Mouse (Mus musculus): ENCODE data around the gene G430095P16Rik. TPM values are rescaled to one million over a fixed set of nuclear protein-coding genes. Genes with fewer than 3 reads are reported as not detected.

G430095P16Rik gene
- polyA plus RNA-seq (2012; rRNA removed), result 2.0 and 2.8 TPM in 2 replicates

- 2% methylated on average over 10 of the region's 10 CpGs for WGBS
- Histone ChIP-seq H3K4me1 (ENCODE audit: control insufficient read depth, insufficient read depth, low read length) (peaks cover 30% of the 10 kb centered on the region), H3K4me3 (replicated peaks; ENCODE audit: extremely low read depth, low read depth, low read length) (no peak within 1 kb of the TSS)
- peak; percentile 81 for DNase-seq
- TF ChIP-seq POLR2A (IDR thresholded peaks at IDR 0.05; ENCODE audit: borderline replicate concordance, extremely low read depth, low read depth, low read length) (no peak), CTCF (IDR thresholded peaks at IDR 0.05; ENCODE audit: insufficient read depth, low read length) (no peak)
Observed at GRCm38 (mm10) chr8:84722850-84723570, at the start of gene G430095P16Rik. G430095P16Rik (plus strand) TSS chr8:84723007.

GRCm38 (mm10) chr8:84677305-84677704 lies 45.5 kb upstream of the G430095P16Rik start:
- Histone ChIP-seq H3K4me3 (replicated peaks; ENCODE audit: extremely low read depth, low read depth, low read length) (no peak overlapping the region), H3K4me1 (ENCODE audit: control insufficient read depth, insufficient read depth, low read length) (no peaks in the 10 kb centered on the region)
- no peak for DNase-seq
- TF ChIP-seq POLR2A (IDR thresholded peaks at IDR 0.05; ENCODE audit: borderline replicate concordance, extremely low read depth, low read depth, low read length), result no peak
- TF ChIP-seq CTCF (IDR thresholded peaks at IDR 0.05; ENCODE audit: insufficient read depth, low read length), result no peak
- WGBS, result 90% methylated on average over 5 of the region's 5 CpGs

- 76% methylated on average over 2 of the region's 2 CpGs for WGBS
Observed at GRCm38 (mm10) chr8:84681476-84681875, 41.3 kb upstream of the G430095P16Rik start.

GRCm38 (mm10) chr8:84682257-84682656 lies 40.5 kb upstream of the G430095P16Rik start:
- Histone ChIP-seq H3K4me3 (replicated peaks; ENCODE audit: extremely low read depth, low read depth, low read length) (no peak overlapping the region), H3K4me1 (ENCODE audit: control insufficient read depth, insufficient read depth, low read length) (peaks cover 6% of the 10 kb centered on the region)
- DNase-seq, result no peak
- WGBS, result 71% methylated on average over 2 of the region's 2 CpGs
- TF ChIP-seq CTCF (IDR thresholded peaks at IDR 0.05; ENCODE audit: insufficient read depth, low read length) (no peak), POLR2A (IDR thresholded peaks at IDR 0.05; ENCODE audit: borderline replicate concordance, extremely low read depth, low read depth, low read length) (no peak)

More at GRCm38 (mm10) chr8:84681476-84681875, 41.3 kb upstream of the G430095P16Rik start:
- DNase-seq, result no peak
- H3K4me3 ChIP-seq (replicated peaks; ENCODE audit: extremely low read depth, low read depth, low read length), result no peak overlapping the region
- H3K4me1 ChIP-seq (ENCODE audit: control insufficient read depth, insufficient read depth, low read length), result peaks cover 4% of the 10 kb centered on the region
- TF ChIP-seq CTCF (IDR thresholded peaks at IDR 0.05; ENCODE audit: insufficient read depth, low read length) (no peak), POLR2A (IDR thresholded peaks at IDR 0.05; ENCODE audit: borderline replicate concordance, extremely low read depth, low read depth, low read length) (no peak)

- Histone ChIP-seq H3K4me3 (replicated peaks; ENCODE audit: extremely low read depth, low read depth, low read length) (no peak overlapping the region), H3K4me1 (ENCODE audit: control insufficient read depth, insufficient read depth, low read length) (peaks cover 12% of the 10 kb centered on the region)
- DNase-seq, result no peak
- TF ChIP-seq POLR2A (IDR thresholded peaks at IDR 0.05; ENCODE audit: borderline replicate concordance, extremely low read depth, low read depth, low read length), result no peak
- no peak for TF ChIP-seq CTCF (IDR thresholded peaks at IDR 0.05; ENCODE audit: insufficient read depth, low read length)
- 54% methylated on average over 3 of the region's 3 CpGs for whole genome bisulfite sequencing
Observed at GRCm38 (mm10) chr8:84684537-84684936, 38.3 kb upstream of the G430095P16Rik start.

GRCm38 (mm10) chr8:84686191-84687002 lies 36.4 kb upstream of the G430095P16Rik start, which contains the start of gene Trmt1:
Trmt1 (plus strand) TSS chr8:84686307.
- TF ChIP-seq CTCF (IDR thresholded peaks at IDR 0.05; ENCODE audit: insufficient read depth, low read length), result no peak
- peaks cover 15% of the 10 kb centered on the region for H3K4me1 ChIP-seq (ENCODE audit: control insufficient read depth, insufficient read depth, low read length)
- H3K4me3 ChIP-seq (replicated peaks; ENCODE audit: extremely low read depth, low read depth, low read length), result peak within 1 kb of the TSS; percentile 79
- no peak for DNase-seq
- WGBS, result 12% methylated on average over 20 of the region's 20 CpGs

GRCm38 (mm10) chr8:84687003-84687704 lies 35.7 kb upstream of the G430095P16Rik start:
- DNase-seq, result no peak
- 2% methylated on average over 54 of the region's 62 CpGs for WGBS
- peak overlapping the region; percentile 79 for H3K4me3 ChIP-seq (replicated peaks; ENCODE audit: extremely low read depth, low read depth, low read length)
- TF ChIP-seq POLR2A (IDR thresholded peaks at IDR 0.05; ENCODE audit: borderline replicate concordance, extremely low read depth, low read depth, low read length), result no peak
- no peak for TF ChIP-seq CTCF (IDR thresholded peaks at IDR 0.05; ENCODE audit: insufficient read depth, low read length)
- peaks cover 15% of the 10 kb centered on the region for H3K4me1 ChIP-seq (ENCODE audit: control insufficient read depth, insufficient read depth, low read length)

- no peak for TF ChIP-seq CTCF (IDR thresholded peaks at IDR 0.05; ENCODE audit: insufficient read depth, low read length)
- no peak for TF ChIP-seq POLR2A (IDR thresholded peaks at IDR 0.05; ENCODE audit: borderline replicate concordance, extremely low read depth, low read depth, low read length)
- H3K4me1 ChIP-seq (ENCODE audit: control insufficient read depth, insufficient read depth, low read length), result peaks cover 15% of the 10 kb centered on the region
- DNase-seq, result peak; percentile 83
- H3K4me3 ChIP-seq (replicated peaks; ENCODE audit: extremely low read depth, low read depth, low read length), result peak within 1 kb of the TSS; percentile 79
- under 1% methylated on average over 37 of the region's 37 CpGs for WGBS
Observed at GRCm38 (mm10) chr8:84687705-84688100, 35.1 kb upstream of the G430095P16Rik start, which contains the start of gene Nacc1. Nacc1 (minus strand) TSS chr8:84687862.

Measured in lung, adult 2 months (tissue).